Mouse (Mus musculus) stomach, embryonic 15.5 days (tissue): Measurements from ENCODE around the gene Rpa1. TPM values are rescaled to one million over a fixed set of nuclear protein-coding genes. Genes with fewer than 3 reads are reported as not detected.

Experiments
- ATAC-seq: fragments of 200-750 bp; cut with Nextera tagmentation; 2 replicates; pipeline ENCODE4 v1.8.0; 2017; ENCODE audit warnings: low read depth, moderate number of reproducible peaks, moderate TSS enrichment; ENCODE audit not compliant: insufficient read depth, low FRiP score
- H3K27ac ChIP-seq: fragments of 300-500 bp; sonication (generic); 2 replicates; pipeline ENCODE4 v1.5.1; 2015; ENCODE audit warnings: mild to moderate bottlenecking, inconsistent platforms
- H3K27me3 ChIP-seq: fragments of 300-500 bp; sonication (generic); replicated peaks from 2 replicates; pipeline ENCODE4 v1.6.1; 2015; ENCODE audit warnings: inconsistent platforms
- H3K36me3 ChIP-seq: fragments of 300-500 bp; sonication (generic); 2 replicates; pipeline ENCODE4 v1.6.1; 2015; ENCODE audit warnings: inconsistent platforms
- H3K4me1 ChIP-seq: fragments of 300-500 bp; sonication (generic); 2 replicates; pipeline ENCODE4 v1.6.1; 2015; ENCODE audit warnings: inconsistent platforms
- H3K4me2 ChIP-seq: fragments of 300-500 bp; sonication (generic); 2 replicates; pipeline ENCODE4 v1.6.1; 2015; ENCODE audit warnings: mild to moderate bottlenecking, inconsistent platforms
- H3K4me3 ChIP-seq: fragments of 300-500 bp; sonication (generic); replicated peaks from 2 replicates; pipeline ENCODE4 v1.5.1; 2015; ENCODE audit warnings: inconsistent platforms
- H3K9ac ChIP-seq: fragments of 300-500 bp; sonication (generic); 2 replicates; pipeline ENCODE4 v1.6.1; 2015; ENCODE audit warnings: inconsistent platforms
- H3K9me3 ChIP-seq: fragments of 300-500 bp; sonication (generic); 2 replicates; pipeline ENCODE4 v1.6.1; 2016; ENCODE audit warnings: inconsistent platforms
- WGBS: fragments of 180-500 bp; shearing (Covaris S2); methylation state at CpG from one replicate; pipeline ENCODE4 v1.1.7; 2015; 5-methylcytosine and 5-hydroxymethylcytosine counted together
- microRNA-seq: library from miRNA; unstranded; fragments of <30 nt; microRNA quantifications from one replicate; pipeline ENCODE4, GENCODE M21; 2016
- polyA plus RNA-seq: library from polyadenylated mRNA; unstranded; fragments of >200 nt; fragmentation: Nextera tagmentation; extraction: Ambion mirVana; gene quantifications from 2 replicates; pipeline ENCODE4 v1.2.1, GENCODE M21; 2015

The Rpa1 gene
- polyA plus RNA-seq, 1 experiment from 2014 or later: 98.5 TPM

DNA sequence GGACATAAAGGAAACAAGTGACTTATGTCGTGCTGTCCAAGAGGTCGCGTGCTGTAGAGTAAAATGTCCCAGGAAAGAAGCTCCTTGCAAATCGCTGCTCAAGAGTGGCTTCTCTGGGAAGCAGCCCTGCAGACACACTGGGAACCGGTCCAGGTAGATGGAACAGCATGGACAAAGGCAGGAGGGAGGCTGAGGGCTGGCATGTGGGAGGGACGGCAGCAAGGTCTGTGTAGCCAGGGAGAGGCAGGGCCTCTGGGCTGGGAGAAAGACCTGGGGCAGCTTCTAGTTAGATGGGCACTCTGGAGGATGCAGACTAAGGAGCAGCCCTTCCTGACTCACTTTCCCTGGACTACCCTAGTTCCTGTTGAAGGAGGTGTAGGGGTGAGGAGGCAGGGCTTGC lies 88.7 kb downstream of the Rpa1 start:
- WGBS: 66% methylated on average over 6 of the region's 6 CpGs

GRCm38 (mm10) chr11:75257056-75257648 lies 91.0 kb downstream of the Rpa1 start:
- no peak for ATAC-seq
- no peaks in the 10 kb centered on the region for H3K9me3 ChIP-seq
- no peaks in the 10 kb centered on the region for H3K36me3 ChIP-seq
- H3K27ac ChIP-seq: no peak overlapping the region
- no peak overlapping the region for H3K4me3 ChIP-seq
- WGBS: 81% methylated on average over 4 of the region's 4 CpGs
- no peaks in the 10 kb centered on the region for H3K27me3 ChIP-seq
- H3K4me1 ChIP-seq: peaks cover 17% of the 10 kb centered on the region
- H3K9ac ChIP-seq: no peak overlapping the region
- no peak overlapping the region for H3K4me2 ChIP-seq

More for the DNA sequence above, 88.7 kb downstream of the Rpa1 start:
- H3K27me3 ChIP-seq: no peaks in the 10 kb centered on the region
- no peak for ATAC-seq
- no peak overlapping the region for H3K4me3 ChIP-seq
- H3K36me3 ChIP-seq: no peaks in the 10 kb centered on the region
- H3K27ac ChIP-seq: no peak overlapping the region
- H3K9ac ChIP-seq: no peak overlapping the region
- no peaks in the 10 kb centered on the region for H3K9me3 ChIP-seq
- no peak overlapping the region for H3K4me2 ChIP-seq
- peaks cover 31% of the 10 kb centered on the region for H3K4me1 ChIP-seq

DNA sequence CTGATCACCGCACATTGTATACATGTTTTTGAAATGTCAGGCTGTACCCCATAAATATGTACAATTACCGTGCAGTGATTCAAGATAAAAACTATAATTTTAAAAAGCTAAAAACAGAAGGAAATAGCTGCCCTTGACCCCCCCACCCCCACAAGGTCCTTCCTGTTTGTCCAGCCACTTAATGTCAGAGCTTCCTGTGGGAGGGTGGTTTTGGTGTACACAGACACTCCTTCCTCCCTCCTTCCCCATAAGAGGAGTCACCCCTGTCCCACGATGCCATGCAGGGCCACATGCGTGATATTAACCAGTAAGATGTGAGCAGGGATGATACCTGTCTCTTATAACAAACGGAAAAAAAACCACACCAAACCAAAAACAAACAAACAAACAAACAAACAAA lies 92.8 kb downstream of the Rpa1 start:
- no peak for ATAC-seq
- H3K27ac ChIP-seq: no peak overlapping the region
- no peaks in the 10 kb centered on the region for H3K27me3 ChIP-seq
- no peak overlapping the region for H3K4me2 ChIP-seq
- H3K9me3 ChIP-seq: no peaks in the 10 kb centered on the region
- no peak overlapping the region for H3K9ac ChIP-seq
- H3K4me1 ChIP-seq: peaks cover 7% of the 10 kb centered on the region
- 69% methylated on average over 5 of the region's 5 CpGs for WGBS
- no peaks in the 10 kb centered on the region for H3K36me3 ChIP-seq
- no peak overlapping the region for H3K4me3 ChIP-seq

GRCm38 (mm10) chr11:75254252-75254912 lies 93.7 kb downstream of the Rpa1 start:
- Histone ChIP-seq H3K4me1 (peaks cover 6% of the 10 kb centered on the region), H3K4me3 (no peak overlapping the region), H3K36me3 (no peaks in the 10 kb centered on the region), H3K27ac (no peak overlapping the region), H3K9me3 (no peaks in the 10 kb centered on the region), H3K9ac (no peak overlapping the region), H3K27me3 (no peaks in the 10 kb centered on the region), H3K4me2 (peak overlapping the region; percentile 1; the same call in 1 of the 2 replicates)
- 43% methylated on average over 13 of the region's 13 CpGs for WGBS
- ATAC-seq: peak; percentile 65; the same call in 1 of the 2 replicates

DNA sequence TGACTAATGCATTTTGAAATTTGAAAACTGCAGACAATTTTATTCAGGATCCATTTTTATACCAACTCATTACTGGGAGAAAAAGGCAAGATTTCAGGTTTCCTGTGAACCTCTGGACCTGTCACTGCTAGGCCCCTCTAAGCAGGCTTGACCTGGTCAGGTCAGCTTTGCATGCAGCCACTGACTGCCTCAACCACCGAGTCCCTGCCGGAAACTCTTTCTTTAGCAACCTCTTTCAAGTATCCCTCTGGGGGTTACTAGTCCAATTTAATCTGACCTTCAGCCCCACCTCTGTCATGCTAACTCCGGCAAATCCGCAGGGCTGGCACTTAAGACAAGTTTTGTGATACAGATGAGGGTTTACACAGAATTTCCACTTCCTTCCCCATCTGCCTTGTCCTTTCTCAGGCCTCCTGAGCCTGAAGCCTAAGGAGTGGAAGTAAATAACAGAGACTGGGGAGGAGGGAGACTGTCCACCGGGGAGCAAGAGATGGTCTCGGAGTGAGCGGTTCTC lies 96.5 kb downstream of the Rpa1 start:
- Histone ChIP-seq H3K27me3 (no peaks in the 10 kb centered on the region), H3K4me2 (no peak overlapping the region), H3K9me3 (no peaks in the 10 kb centered on the region), H3K27ac (no peak overlapping the region), H3K4me3 (no peak overlapping the region), H3K4me1 (peaks cover 10% of the 10 kb centered on the region), H3K36me3 (no peaks in the 10 kb centered on the region), H3K9ac (no peak overlapping the region)
- 62% methylated on average over 7 of the region's 7 CpGs for WGBS
- ATAC-seq: no peak

- no peak overlapping the region for H3K27ac ChIP-seq
- ATAC-seq: no peak
- no peaks in the 10 kb centered on the region for H3K9me3 ChIP-seq
- H3K4me2 ChIP-seq: no peak overlapping the region
- no peak overlapping the region for H3K9ac ChIP-seq
- no peaks in the 10 kb centered on the region for H3K27me3 ChIP-seq
- no peak overlapping the region for H3K4me3 ChIP-seq
- WGBS: 85% methylated on average over 4 of the region's 4 CpGs
- H3K36me3 ChIP-seq: no peaks in the 10 kb centered on the region
- H3K4me1 ChIP-seq: peaks cover 10% of the 10 kb centered on the region
These were observed 97.1 kb downstream of the Rpa1 start for GRCm38 (mm10) chr11:75251006-75251512.

DNA sequence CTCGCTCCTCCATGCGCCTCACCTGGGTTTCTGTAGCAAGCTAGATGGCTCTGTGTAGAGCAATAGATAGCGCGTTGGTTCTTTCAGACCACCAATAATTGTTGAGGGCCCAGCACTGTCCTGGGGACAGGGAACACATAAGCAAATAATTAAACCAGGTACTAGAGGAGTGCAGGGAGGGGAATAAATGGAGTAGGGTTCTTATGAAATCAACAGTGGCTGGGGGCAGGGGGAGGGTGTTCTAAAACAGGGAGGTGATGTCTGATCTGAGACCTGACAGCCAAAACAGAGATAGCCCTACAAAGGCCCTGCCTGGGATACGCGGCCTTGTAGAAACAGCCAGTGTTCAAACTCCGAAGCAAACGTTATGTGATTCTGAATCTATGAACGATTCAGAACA lies 98.5 kb downstream of the Rpa1 start:
- no peak for ATAC-seq
- Histone ChIP-seq H3K27me3 (no peaks in the 10 kb centered on the region), H3K4me3 (no peak overlapping the region), H3K4me2 (no peak overlapping the region), H3K9me3 (no peaks in the 10 kb centered on the region), H3K9ac (no peak overlapping the region), H3K27ac (no peak overlapping the region), H3K36me3 (no peaks in the 10 kb centered on the region), H3K4me1 (peaks cover 13% of the 10 kb centered on the region)
- 83% methylated on average over 9 of the region's 9 CpGs for WGBS

Small RNA genes within 50 kb of the gene (microRNA-seq; reads per million reads assigned to microRNA genes)
- gene Gm47300: not detected

Other genes starting within 250 kb of the Rpa1 start
- gene Hic1, start 178.8 kb downstream of the Rpa1 start, polyA plus RNA-seq: 25.3 and 28.0 TPM in 2 replicates
- 21.0 and 22.2 TPM in 2 replicates for gene Ovca2, start 169.5 kb downstream of the Rpa1 start, polyA plus RNA-seq
- gene Dph1, start 157.1 kb downstream of the Rpa1 start, polyA plus RNA-seq: 18.4 and 21.3 TPM in 2 replicates
- 2.2 and 2.3 TPM in 2 replicates for gene Rtn4rl1, start 154.5 kb downstream of the Rpa1 start, polyA plus RNA-seq
- 10.9 and 11.4 TPM in 2 replicates for gene Smyd4, start 109 bp upstream of the Rpa1 start, polyA plus RNA-seq
- 49.5 and 62.5 TPM in 2 replicates for gene Serpinf1, start 74.4 kb upstream of the Rpa1 start, polyA plus RNA-seq
- gene Serpinf2, start 91.3 kb upstream of the Rpa1 start, polyA plus RNA-seq: 50.0 and 64.1 TPM in 2 replicates
- 6.0 and 6.4 TPM in 2 replicates for gene Wdr81, start 106.4 kb upstream of the Rpa1 start, polyA plus RNA-seq
- gene Tlcd2, start 113.4 kb upstream of the Rpa1 start, polyA plus RNA-seq: 19.7 and 22.3 TPM in 2 replicates
- 49.9 and 58.6 TPM in 2 replicates for gene Prpf8, start 138.5 kb upstream of the Rpa1 start, polyA plus RNA-seq
- 1.0 and 1.1 TPM in 2 replicates for gene Rilp, start 161.8 kb upstream of the Rpa1 start, polyA plus RNA-seq
- gene Scarf1, start 165.2 kb upstream of the Rpa1 start, polyA plus RNA-seq: 6.3 and 7.1 TPM in 2 replicates
- gene Slc43a2, start 183.4 kb upstream of the Rpa1 start, polyA plus RNA-seq: 4.9 and 6.3 TPM in 2 replicates
- gene Pitpna, start 239.8 kb upstream of the Rpa1 start, polyA plus RNA-seq: 82.4 and 83.4 TPM in 2 replicates